Mouse (Mus musculus) ES-Bruce4 (cell line): ENCODE results near the gene Gpr142. TPM values are rescaled to one million over a fixed set of nuclear protein-coding genes. Genes with fewer than 3 reads are reported as not detected.

Source experiments
- H3K27ac ChIP-seq: 2 replicates; pipeline ENCODE4 v1.5.1; 2012; ENCODE audit warnings: low read length, inconsistent platforms; ENCODE audit not compliant: insufficient read depth
- H3K27me3 ChIP-seq: 2 replicates; pipeline ENCODE4 v1.6.1; 2012; ENCODE audit warnings: mild to moderate bottlenecking, low read length, inconsistent platforms; ENCODE audit not compliant: control insufficient read depth, poor library complexity, insufficient read depth, severe bottlenecking
- H3K36me3 ChIP-seq: 2 replicates; pipeline ENCODE4 v1.6.1; 2012; ENCODE audit warnings: inconsistent platforms, mild to moderate bottlenecking, low read length, moderate library complexity; ENCODE audit not compliant: control insufficient read depth, poor library complexity, insufficient read depth, severe bottlenecking
- H3K4me1 ChIP-seq: one replicate; pipeline ENCODE4 v1.8.1; 2011; ENCODE audit warnings: low read length; ENCODE audit not compliant: control insufficient read depth, insufficient read depth
- H3K4me3 ChIP-seq: 2 replicates; pipeline ENCODE4 v1.5.1; 2011; ENCODE audit warnings: low read depth, mild to moderate bottlenecking, low read length
- H3K9ac ChIP-seq: 2 replicates; pipeline ENCODE4 v1.6.1; 2012; ENCODE audit warnings: low read depth, mild to moderate bottlenecking, inconsistent platforms; ENCODE audit not compliant: poor library complexity, severe bottlenecking
- H3K9me3 ChIP-seq: replicated peaks from 2 replicates; pipeline ENCODE4 v1.6.1; 2012; ENCODE audit warnings: mild to moderate bottlenecking, low read length, inconsistent platforms; ENCODE audit not compliant: control insufficient read depth, poor library complexity, insufficient read depth, severe bottlenecking
- CTCF ChIP-seq: IDR thresholded peaks from one replicate; pipeline ENCODE4 v1.8.1; 2011; ENCODE audit warnings: low read depth, low read length
- EP300 ChIP-seq: IDR thresholded peaks from 2 replicates; pipeline ENCODE4 v1.6.1; 2011; ENCODE audit warnings: low read depth, low read length; ENCODE audit not compliant: insufficient read depth
- POLR2A ChIP-seq: IDR thresholded peaks from one replicate; pipeline ENCODE4 v1.8.1; 2011; ENCODE audit warnings: low read length; ENCODE audit not compliant: insufficient read depth
- polyA plus RNA-seq: library from polyadenylated mRNA; stranded (reverse); fragments of >200 nt; gene quantifications from 2 replicates; pipeline ENCODE4 v1.2.4, GENCODE M21; 2011; ENCODE audit warnings: low read depth; ENCODE audit not compliant: missing spikeins, insufficient read depth, insufficient read length

Gpr142 gene
- polyA plus RNA-seq, 1 experiment, result not detected

DNA sequence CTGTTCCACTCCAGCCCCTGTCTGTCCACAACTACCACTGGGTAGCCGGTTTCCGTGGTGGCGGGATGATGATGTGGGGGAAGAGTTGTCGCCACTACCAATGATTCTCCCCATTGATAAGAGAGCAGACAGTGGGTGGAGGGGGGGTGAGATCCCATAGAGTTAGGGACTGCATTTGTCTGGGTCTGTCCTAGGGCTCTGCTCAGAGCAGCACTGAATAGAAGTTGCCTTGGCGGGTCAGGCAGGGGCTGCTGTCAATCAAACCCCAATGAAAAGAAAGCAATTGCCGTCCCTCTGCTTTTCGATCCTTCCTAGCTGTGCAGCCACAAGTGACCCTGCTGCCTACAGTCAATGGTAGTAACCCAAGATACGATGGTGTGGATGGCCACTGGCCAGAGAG is 5.3 kb downstream of the Gpr142 start:
- Histone ChIP-seq H3K4me3 (no peak overlapping the region), H3K4me1 (peaks cover 5% of the 10 kb centered on the region), H3K36me3 (no peaks in the 10 kb centered on the region), H3K9me3 (no peaks in the 10 kb centered on the region), H3K27ac (no peak overlapping the region), H3K27me3 (no peaks in the 10 kb centered on the region), H3K9ac (no peak overlapping the region)
- TF ChIP-seq EP300 (no peak), POLR2A (no peak), CTCF (no peak)

DNA sequence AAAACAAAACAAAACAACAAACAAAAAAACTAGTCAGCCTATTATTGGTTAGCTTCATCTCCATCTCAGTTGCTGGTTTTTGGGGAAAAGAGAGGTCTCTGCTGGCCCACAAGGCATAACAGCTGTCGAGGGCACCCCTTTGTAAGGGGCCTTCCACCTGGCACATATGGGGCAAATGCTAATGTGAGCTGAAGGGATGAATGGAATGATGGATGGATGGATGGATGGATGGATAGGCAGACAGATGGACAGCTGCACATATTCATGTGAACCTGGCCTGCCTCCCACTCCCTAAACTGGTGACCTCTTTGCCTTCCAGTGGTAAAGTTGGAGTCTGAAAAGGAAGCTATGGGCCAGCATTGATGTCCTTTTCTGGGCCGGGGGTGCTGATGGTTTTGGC is 8.3 kb downstream of the Gpr142 start:
- Histone ChIP-seq H3K27ac (no peak overlapping the region), H3K4me3 (no peak overlapping the region), H3K27me3 (no peaks in the 10 kb centered on the region), H3K9ac (no peak overlapping the region), H3K9me3 (no peaks in the 10 kb centered on the region), H3K4me1 (peaks cover 5% of the 10 kb centered on the region), H3K36me3 (no peaks in the 10 kb centered on the region)
- TF ChIP-seq POLR2A (no peak), CTCF (no peak), EP300 (no peak)

DNA sequence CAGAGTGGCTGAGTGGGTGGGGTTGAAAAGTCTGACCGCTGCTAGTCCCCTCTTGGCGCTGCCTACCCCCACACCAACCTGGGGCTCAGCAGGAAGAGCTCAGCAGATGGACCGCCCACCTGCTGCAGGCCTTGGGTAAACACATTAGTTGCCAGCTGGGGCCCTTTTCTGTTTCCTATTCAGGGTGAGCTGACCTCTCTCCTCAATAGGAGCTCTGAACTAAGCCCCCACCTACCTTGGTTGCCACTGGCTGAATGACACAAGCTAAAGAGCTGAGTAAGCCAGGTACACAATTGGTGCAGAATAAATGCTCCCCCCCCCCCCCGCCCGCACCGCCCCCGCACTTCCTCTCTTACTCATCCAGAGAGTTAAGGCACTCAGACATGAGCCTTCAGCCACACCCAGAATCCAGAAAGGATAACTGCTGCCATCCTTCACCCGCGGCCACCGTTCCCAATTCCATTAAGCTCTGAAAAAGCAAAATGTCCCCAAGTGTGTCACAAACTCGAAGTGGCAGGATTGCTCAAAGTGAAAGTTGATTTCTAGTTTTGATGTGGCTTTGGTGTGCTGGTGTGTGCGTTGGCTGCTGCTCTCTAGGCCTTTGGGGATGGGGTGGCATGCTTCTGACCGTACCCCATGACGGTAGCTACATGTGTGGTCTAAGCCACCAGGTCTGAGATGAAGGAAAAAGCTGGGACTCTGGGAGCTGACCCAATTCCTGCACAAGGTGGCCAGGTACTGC is 9.1 kb downstream of the Gpr142 start:
- Histone ChIP-seq H3K27me3 (no peaks in the 10 kb centered on the region), H3K9me3 (no peaks in the 10 kb centered on the region), H3K36me3 (no peaks in the 10 kb centered on the region), H3K4me3 (no peak overlapping the region), H3K4me1 (peaks cover 4% of the 10 kb centered on the region), H3K9ac (no peak overlapping the region), H3K27ac (no peak overlapping the region)
- TF ChIP-seq POLR2A (no peak), EP300 (peak; percentile 94)

- Histone ChIP-seq H3K9me3 (no peaks in the 10 kb centered on the region), H3K27me3 (no peaks in the 10 kb centered on the region), H3K4me3 (no peak overlapping the region), H3K9ac (no peak overlapping the region), H3K4me1 (peaks cover 4% of the 10 kb centered on the region), H3K27ac (no peak overlapping the region), H3K36me3 (no peaks in the 10 kb centered on the region)
- TF ChIP-seq POLR2A, result no peak
- TF ChIP-seq CTCF, result no peak
- TF ChIP-seq EP300, result no peak
Measured at GRCm38 (mm10) chr11:114809371-114809770, 10.6 kb downstream of the Gpr142 start.

DNA sequence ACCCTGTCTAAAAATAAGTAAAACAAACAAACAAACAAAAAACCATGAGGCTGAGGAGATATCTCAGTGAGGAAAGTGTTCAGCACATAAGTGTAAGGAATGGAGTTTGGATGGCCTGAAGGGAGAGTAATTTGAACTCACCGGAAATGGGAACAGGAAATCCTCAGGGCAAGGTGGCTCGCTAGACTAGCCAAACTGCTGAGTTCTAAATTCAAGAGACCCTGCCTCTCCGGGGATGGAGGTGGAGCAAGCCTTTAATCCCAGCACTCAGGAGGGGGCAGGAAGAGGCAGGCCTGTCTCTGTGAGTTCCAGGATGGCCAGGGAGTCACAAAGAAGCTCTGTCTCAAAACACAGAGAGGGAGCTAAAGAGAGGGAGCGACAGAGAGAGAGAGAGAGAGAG is 11.6 kb downstream of the Gpr142 start:
- H3K4me3 ChIP-seq, result no peak overlapping the region

GRCm38 (mm10) chr11:114812731-114813240 is 14.1 kb downstream of the Gpr142 start:
- Histone ChIP-seq H3K4me1 (peaks cover 7% of the 10 kb centered on the region), H3K27ac (no peak overlapping the region), H3K27me3 (no peaks in the 10 kb centered on the region), H3K9me3 (no peaks in the 10 kb centered on the region), H3K4me3 (no peak overlapping the region), H3K9ac (no peak overlapping the region), H3K36me3 (no peaks in the 10 kb centered on the region)
- TF ChIP-seq POLR2A (no peak), CTCF (peak; percentile 89)

More for the DNA sequence above, 11.6 kb downstream of the Gpr142 start:
- TF ChIP-seq CTCF (no peak), EP300 (peak; percentile 73; the same call in 1 of the 2 replicates)
- Histone ChIP-seq H3K4me1 (peaks cover 7% of the 10 kb centered on the region), H3K9ac (0 out of 2 replicates have a peak overlapping the region, but pooled peaks have one; percentile 10), H3K27ac (peak overlapping the region; percentile 54), H3K27me3 (no peaks in the 10 kb centered on the region), H3K36me3 (no peaks in the 10 kb centered on the region), H3K9me3 (no peaks in the 10 kb centered on the region)
